Mouse (Mus musculus) kidney, postnatal 14 days (tissue): Measurements from ENCODE around the gene Mast4.
A peak's percentile ranks its signal among the peaks of the same experiment; 100 is the strongest.
"Not testable (repeated sequence)": the region's sequence is repeated elsewhere in the genome, so short reads cannot be mapped to it uniquely, and the experiment has no call there.

Experiments
- DNase-seq: peaks from one replicate; pipeline ENCODE4 v3.0.0; 2022; ENCODE audit warnings: mixed read lengths

Gene Mast4

DNA sequence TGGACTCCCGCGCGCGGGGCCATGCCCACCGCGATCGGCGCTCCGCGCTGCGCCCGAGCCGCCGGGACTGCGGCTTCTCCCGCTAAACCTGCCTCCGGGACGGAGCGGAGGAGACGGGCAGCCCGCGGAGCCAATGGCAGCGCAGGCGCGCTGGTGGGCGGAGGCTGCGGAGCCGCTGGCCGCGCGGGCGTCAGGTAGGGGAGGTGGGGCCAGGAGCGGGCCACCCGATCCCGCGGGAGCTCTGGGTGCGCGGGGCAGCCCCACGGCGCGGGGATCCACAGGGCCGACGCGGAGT is at the start of gene Mast4:
TSS of gene Mast4 (minus strand) at position 106 of the 295 bp plus-strand sequence.
- DNase-seq: peak; percentile 95

DNA sequence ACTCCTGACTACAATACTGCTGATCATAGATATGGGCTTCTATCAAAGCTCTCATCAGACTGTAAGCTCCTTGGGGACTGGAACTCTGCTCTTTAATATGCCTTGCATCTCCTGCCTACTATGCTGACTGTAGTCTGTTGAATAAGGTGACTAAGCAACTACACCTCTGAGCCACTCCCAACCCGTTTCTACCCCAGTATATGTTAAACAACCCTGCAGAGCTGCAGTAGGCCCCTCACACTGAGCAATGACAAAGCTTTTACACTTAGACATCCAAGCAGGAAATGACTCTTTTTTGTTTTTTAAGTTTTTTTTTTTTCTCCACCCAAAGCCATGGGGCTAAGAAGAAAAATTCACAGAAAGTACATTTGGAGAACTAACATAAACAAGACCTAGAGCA is 40.2 kb upstream of the Mast4 start:
- DNase-seq: no peak

DNA sequence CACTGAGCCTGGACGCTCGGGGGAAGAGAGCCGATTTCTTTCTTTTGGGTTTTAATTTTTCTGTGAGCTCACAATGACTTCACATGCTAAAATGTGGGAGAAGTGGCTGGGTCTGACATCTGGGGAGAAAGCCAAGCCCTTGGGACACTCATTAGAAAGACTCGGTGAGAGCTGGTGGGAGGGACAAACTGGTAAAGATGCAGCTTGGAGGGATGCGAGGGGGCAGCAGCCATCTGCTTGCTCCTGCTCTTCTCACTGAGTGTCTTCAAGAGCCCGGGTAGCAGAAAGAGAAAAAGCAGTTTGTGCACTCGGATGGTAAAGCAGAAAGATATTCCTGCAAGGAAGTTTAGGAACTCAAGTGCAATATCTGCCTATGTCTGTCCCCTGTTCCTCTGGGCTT is 34.9 kb upstream of the Mast4 start:
- DNase-seq: no peak

DNA sequence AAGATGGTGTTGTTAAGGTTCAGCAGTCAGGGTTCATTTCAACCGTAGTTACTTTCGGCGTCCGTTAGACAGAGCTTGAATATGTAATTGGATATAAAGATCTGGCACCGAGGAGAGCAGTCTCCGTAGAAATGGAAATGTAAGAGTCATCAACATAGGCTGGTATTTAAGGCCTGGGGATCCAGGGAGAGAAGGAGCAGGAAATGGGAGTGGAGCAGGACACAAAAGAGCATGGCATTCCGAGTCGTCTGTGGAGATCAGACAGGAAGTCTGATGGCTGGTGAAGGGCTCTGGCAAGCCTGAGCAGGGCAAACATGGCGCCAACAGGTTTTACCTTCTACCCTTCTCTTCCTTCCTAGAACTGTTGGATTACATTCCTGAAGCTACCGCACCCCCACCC is 28.9 kb upstream of the Mast4 start:
- no peak for DNase-seq

DNA sequence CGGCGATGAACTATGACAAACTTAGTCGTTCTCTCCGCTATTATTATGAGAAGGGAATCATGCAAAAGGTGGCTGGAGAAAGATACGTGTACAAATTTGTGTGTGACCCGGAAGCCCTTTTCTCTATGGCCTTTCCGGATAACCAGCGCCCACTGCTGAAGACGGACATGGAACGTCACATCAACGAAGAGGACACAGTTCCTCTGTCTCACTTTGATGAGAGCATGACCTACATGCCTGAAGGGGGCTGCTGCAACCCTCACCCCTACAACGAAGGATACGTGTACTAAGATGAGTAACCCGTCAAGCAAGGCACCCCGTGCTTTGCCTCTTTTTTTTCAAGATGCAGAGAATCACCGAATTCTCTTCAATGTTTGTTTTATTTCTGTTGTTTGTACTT is 23.1 kb upstream of the Mast4 start:
- DNase-seq: not testable (repeated sequence)

DNA sequence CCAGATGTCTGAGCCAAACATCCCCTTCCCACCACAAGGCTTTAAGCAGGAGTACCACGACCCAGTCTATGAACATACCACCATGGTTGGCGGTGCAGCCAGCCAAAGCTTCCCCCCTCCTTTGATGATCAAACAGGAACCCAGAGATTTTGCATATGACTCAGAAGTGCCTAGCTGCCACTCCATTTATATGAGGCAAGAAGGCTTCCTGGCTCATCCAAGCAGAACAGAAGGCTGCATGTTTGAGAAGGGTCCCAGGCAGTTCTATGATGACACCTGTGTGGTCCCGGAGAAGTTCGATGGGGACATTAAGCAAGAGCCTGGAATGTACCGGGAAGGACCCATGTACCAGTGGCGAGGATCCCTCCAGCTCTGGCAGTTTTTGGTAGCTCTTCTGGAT is 22.6 kb upstream of the Mast4 start:
- not testable (repeated sequence) for DNase-seq

DNA sequence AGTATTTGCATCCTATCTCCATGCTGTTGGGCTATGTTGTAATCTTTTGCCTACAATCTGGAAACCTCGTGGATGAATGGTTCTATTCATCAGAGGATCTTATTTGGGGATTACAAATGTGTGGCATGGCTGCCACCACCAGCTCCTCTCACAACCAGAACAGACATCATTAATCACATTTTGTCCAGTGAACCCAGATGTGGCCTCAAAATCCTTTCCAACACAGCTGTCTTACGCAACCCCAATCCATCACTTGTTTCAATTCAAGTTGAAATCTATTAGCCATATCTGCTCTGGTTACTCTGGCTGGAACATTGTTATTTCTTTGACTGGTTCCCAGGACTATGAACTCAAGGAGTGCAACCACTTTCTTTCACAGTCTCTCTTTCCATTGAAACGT is 20.4 kb upstream of the Mast4 start:
- DNase-seq: no peak

DNA sequence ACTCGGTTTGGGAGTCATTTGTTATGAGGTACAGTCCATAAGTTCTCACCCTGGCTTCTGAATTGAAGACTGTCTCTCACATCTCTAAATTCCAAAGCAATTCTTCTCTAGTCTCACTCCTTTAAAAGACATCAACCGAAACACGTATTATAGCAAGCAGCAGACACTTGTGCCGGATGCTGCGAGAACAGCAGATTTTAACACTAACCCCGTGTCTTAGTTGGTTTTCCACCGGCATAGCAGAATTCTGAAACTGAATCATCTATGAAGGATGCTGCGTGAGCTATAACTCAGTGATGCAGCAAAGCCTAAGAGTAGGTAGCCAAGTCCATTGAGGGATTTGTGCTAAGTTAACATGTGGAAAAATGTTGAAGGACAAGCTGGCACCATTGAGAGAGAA is 10.5 kb upstream of the Mast4 start:
- DNase-seq: no peak

DNA sequence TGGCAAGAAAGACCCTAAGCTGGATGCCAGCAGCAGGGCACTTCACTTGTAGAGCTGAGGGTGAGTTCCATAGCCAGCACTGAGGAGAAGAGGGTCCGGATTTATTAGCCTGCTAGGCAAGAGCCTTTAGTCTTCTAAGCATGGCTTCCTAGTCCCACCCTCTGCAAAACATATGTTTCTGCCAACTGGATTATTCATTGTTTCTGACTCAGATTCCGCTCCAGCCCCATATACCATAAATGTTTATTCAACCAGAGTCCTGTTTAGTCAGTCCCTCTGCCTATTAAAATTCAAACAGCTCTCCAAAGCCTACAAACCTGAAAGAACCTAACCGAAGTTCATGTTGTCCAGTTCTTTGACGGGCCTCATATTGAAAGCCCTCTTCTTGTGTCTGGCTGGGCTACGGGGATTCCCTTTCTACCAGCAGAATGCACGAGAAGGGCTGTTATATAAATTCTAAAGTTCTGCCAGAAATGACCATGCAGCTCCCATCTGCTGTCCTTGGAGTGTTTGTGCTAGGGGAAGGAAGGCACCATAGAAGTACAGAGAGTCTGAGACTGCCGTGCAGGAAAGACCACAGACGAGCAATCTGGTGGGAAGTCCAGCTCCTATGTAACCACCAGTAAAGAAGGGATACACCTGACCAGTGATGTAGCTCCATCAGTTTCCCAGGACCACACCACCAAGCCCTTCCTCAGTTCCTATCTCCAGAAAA is 9.9 kb upstream of the Mast4 start:
- no peak for DNase-seq

DNA sequence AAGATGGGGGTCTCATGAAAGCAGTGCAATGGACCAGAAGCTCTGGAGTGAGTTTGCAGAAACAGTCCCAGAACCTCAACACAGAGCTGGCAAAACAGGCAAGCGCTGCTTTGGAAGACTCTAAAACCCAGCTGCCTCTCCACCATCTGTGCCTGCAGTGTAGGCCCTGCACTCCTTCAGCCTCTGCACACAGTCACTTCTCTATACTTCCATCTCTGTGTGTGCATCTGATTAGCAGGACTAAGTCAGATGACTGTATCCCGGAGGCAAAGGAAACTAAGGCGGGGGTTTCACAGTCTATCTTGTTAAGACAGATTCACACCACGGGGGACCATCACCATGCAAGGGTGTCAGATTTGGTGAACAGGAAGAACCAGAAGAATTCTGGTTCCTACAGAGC is 6.7 kb upstream of the Mast4 start:
- DNase-seq: no peak

DNA sequence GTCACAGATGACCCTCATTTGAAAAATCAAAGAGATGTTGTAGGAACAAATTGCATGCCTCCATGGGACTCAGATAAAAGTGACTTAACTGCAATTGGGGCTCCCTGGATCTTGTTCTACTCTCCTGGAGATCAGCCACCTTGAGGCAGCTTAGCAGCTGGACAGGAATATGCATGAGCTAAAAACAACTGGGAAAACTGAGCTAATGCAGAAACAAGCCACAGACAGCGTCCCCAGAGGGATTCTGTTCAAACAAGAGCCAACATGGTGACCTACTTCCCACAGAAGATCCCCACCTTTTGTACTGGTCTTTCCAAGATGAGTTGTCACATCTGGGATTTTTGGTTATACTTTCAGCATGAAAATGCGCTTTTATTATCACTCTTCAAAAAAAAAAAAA is 4.3 kb upstream of the Mast4 start:
- no peak for DNase-seq

DNA sequence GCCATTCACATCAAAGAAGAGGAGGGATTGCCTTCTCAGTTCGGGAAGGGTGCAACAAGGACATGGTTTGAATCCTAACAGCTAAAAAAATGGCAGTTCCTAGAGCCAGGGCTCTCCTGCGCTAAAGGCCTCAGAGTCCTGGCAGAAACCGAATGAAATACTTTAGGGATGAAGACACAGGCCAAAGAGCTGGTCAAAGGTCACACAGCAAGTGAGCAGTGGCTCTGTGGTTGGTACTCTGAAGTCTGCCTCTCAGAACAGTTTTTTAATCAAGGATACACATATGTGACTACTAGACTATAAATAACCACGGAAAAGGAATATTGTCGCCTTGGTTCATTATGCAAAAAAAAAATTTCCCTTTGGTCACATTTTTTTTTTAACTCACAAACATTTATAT is 1.9 kb upstream of the Mast4 start:
- peak; percentile 36 for DNase-seq

DNA sequence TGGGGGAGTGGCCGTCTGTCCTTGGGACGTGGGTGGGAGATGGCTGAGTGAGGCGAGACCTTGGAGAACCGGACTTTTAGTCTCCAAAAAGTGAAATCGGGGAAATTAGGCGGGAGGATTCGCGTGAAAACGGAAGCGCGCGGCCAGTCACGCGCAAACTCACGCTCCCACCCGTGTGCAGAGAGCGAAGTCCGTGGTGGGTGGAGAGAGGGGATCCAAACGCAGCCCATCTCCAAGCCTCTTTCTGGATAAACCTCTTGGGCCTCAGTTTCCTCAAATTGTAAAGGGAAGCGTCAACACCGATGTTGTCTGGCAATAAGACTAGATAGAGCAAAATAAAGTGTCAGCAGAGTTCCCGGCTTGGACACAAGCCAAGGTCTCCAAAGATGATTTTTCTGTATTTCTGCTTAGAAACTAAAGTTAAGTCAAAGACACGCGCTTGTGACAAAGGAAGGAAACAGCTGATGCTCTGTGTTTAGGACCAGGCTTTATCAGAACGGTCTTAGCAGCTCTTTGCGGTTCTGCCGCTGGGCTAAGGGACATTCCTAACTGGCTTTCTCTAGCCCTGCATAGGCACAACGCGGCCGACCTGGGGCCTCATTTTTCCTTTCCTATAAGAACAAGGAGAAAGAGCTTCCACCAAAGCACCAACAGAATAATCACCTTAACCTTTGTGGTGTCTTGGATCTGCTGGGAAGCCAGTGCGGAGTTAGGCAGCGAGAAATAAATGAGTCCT is 594 bp upstream of the Mast4 start:
- no peak for DNase-seq

DNA sequence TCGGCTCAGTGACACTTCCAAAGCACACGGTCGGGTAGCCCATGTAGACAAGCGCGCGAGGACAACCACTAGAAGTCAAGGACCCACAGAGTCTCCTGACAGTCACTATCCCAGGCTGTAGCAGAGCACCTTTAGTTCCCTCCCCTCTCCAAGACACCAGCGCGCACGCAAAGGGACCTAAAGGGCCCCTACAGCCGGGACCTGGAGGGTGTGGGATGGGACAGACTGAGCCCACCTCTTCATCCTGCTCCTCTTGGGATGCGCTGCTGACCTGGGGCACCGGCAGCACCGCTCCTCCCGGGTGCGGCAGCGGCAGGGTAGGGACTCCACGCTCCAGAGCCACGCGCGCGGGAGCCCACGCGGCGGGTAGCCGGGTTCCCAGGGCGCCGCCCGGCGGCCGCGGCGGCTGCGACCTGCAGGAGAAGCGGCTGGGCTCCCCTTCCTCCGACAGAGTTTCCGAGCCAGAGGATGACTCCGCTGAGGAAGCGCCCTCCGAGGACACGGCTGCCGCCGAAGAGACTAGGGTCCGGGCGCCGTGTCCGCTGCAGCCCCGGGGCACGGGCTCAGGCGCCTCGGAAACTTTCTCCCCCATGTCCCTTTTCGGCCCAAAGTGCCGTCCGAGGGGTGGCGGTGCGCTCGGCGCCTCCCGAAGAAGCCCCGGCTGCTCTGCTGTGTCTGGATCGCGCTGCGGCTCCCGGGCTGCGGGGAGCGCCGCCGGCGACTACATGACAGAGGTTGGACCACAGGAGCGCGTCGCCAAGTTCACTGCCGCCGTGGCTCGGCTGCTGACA is 501 bp downstream of the Mast4 start:
- DNase-seq: peak; percentile 66

DNA sequence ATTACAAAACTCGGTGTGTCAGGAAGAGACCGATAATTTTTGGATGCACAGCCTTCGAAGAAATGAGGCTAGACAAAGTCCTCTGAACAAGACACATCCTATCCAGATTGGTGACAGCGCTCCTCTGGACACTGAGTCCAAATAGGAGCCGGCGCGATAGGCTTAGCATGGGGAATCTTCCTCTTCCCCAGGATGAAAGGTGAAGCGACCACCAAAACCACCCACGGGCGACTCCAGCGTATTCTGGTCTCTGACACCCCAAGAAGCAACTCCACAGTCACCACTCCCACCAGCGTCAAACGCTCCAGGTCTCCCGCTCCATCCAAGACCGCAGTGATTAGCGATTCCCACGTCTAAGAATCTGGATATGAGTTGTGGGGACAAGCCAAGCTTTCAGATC is 1.1 kb downstream of the Mast4 start:
- no peak for DNase-seq

DNA sequence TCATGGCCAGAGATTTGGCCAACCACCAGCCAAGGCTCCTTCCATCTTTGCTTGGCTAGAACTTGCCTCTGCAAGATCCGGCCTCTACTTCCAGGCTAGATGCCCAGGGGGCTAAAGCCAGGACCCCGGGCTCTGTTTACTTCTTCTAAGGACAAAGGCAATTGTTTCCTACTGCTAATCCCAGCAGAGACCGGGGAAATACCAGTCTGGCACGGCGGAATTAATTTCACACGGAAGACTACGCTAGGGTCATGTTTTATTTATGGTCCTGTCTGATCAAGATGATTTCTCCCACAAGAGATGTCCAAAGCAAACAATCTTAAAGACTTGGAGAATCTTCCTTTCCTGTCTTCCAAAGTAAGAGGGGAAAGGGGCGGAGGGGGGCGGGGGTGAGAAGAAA is 1.6 kb downstream of the Mast4 start:
- no peak for DNase-seq

DNA sequence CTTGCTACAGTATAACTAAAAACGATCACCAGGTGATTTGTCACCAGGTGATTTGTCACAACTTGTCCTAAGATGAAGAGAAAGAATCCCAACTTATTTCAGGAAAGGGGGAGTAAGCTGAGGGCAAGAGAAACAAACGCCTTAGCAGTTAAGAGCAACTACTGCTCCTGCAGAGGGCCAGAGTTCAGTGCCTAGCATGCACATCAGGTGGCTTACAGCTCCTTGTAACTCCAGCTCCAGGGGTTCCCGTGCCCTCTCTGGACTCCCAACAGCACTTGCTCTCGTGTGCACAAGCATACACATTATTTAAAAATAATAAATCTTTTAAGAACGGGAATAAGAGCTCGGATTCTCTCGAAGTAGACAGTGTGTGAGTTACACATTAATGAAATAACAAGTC is 3.2 kb downstream of the Mast4 start:
- DNase-seq: peak; percentile 38

DNA sequence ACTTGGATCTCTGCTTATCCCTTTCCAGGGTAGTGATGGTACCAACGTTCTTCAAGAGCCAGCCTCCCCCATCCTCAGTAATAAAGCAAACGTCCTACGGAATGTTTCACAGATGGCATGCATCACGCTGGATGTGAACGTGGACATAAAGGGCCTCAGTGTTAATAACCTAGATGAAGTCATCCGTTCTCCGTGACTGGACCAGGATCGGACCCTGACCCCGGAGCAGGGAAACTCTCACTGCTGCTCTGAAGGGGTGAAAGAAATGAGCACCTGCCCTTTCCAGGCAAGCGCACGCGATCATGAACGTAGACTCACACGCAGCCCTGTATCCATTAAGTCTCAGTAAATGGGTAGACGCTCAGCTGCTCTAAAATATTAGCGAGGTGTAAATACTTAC is 6.0 kb downstream of the Mast4 start:
- peak; percentile 56 for DNase-seq

DNA sequence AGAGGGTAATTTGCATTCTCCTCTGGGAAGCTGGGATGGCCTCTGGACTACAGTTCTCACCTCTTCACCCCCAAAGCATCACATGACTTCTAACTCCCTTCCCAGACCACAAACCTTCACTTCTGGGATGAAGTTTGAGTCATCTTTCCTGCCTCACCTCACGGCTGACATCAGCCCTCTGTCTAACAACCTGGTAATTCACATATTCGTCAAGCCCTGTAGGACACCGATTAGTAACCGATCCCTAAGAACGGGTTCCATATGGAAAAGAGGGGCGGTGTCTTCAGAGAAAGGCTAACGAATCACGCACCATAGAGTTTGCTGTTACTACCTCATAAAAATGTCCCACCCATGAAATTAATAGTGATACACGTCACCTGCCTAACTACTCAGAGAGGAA is 6.5 kb downstream of the Mast4 start:
- no peak for DNase-seq

DNA sequence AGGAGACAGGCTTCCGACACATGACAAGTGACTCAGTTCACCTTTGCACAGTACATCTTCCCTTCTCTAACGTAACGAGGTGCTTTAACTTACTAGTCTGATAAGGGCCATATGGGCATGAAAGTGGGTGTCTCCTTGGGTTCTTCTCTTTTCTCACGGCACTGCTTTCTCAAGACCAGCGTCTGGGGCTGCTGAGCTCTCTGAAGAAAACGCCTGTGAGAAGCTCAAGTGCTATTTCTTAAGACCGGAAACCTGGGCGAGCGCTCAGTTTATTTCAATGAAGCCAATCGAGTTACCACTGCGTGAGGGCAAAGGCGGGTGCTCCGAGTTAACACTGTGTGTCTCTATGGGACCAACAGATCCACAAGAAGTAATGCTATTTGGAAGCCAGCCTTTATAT is 8.1 kb downstream of the Mast4 start:
- no peak for DNase-seq

DNA sequence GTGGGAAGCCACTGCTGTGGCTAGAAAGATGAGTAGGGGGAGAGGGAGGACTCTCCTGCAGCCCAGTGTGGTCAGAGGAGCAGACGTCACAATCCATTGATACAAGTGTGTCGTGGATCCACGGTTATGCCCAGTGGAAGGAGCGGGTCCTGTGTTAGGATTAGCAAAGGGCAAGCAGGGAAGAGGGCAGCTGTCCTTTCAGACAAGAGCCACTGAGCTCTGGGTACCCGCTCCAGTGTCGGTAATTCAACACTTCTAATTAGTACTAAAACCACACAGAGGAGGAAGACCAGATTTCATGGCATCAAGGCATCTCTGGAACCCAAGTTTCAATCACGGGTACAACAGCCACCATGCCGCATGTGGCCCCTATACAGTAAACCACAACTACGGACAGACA is 14.4 kb downstream of the Mast4 start:
- no peak for DNase-seq

DNA sequence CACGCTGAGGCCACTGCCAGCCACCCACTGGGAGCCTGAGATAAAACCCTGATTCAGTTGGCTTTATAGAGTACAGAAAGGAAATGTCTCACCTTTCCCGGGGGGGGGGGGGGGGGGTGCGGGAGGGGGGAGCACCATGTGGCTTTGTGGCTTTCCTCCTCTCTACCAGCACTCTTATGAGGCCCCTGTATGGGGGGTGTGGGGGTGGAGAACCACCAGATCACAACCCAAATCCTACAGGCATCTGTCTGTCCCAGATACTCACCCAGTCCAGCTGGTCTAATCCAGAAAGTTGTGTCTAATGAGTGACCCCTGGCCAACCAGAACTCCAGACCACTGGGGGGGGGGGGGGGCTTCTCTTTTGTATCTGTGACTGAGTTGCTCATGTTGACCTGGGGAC is 15.0 kb downstream of the Mast4 start:
- no peak for DNase-seq

DNA sequence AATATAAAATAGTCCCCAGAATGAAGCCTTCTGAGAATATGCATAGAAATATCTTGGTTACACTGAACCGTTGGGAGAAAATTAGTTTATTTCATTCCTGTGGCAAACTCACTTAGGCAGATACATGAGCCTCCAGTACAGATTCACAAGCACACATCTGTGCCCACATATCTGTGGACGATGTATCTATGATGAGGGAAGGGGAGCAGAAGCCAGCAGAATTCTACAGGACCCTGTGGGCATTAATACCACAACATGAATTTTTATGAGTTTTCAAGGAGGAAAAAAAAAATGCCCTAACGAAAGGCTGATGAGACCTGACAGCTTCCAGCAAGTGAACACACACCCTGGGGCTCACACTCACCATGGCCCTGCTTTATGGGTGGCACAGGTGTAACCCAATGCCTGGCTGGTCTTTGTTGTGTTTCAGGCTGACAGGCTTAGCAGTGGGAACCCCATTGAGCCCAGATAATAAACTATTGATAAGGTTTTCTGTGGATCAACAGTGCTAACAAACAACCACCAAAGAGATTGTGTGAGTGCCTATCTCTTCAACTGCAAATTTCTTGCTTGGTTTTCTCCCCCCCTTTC is 17.4 kb downstream of the Mast4 start:
- DNase-seq: no peak
